Mouse (Mus musculus) stomach, embryonic 14.5 days (tissue): ENCODE data around the gene Cadps. TPM values are rescaled to one million over a fixed set of nuclear protein-coding genes. Genes with fewer than 3 reads are reported as not detected.

Source experiments
- ATAC-seq: fragments of 200-750 bp; cut with Nextera tagmentation; 2 replicates; pipeline ENCODE4 v1.8.0; 2017; ENCODE audit warnings: low read depth, moderate TSS enrichment; ENCODE audit not compliant: insufficient number of reproducible peaks, insufficient read depth, low FRiP score
- H3K27ac ChIP-seq: fragments of 300-500 bp; sonication (generic); 2 replicates; pipeline ENCODE4 v1.5.1; 2014; ENCODE audit warnings: mild to moderate bottlenecking, low read length, moderate library complexity, mixed read lengths
- H3K27me3 ChIP-seq: fragments of 300-500 bp; sonication (generic); 2 replicates; pipeline ENCODE4 v1.6.1; 2014; ENCODE audit warnings: low read length, control low read depth, mixed read lengths; ENCODE audit not compliant: control insufficient read depth, insufficient read depth
- H3K36me3 ChIP-seq: fragments of 300-500 bp; sonication (generic); 2 replicates; pipeline ENCODE4 v1.6.1; 2014; ENCODE audit warnings: mild to moderate bottlenecking, control low read depth, low read length, moderate library complexity, mixed read lengths; ENCODE audit not compliant: control insufficient read depth, insufficient read depth
- H3K4me1 ChIP-seq: fragments of 300-500 bp; sonication (generic); 2 replicates; pipeline ENCODE4 v1.6.1; 2014; ENCODE audit warnings: low read length, control low read depth, mixed read lengths; ENCODE audit not compliant: control insufficient read depth, insufficient read depth
- H3K4me2 ChIP-seq: fragments of 300-500 bp; sonication (generic); replicated peaks from 2 replicates; pipeline ENCODE4 v1.6.1; 2014; ENCODE audit warnings: low read depth, low read length, control low read depth
- H3K4me3 ChIP-seq: fragments of 300-500 bp; sonication (generic); 2 replicates; pipeline ENCODE4 v1.5.1; 2014; ENCODE audit warnings: low read depth, low read length, control low read depth
- H3K9ac ChIP-seq: fragments of 300-500 bp; sonication (generic); replicated peaks from 2 replicates; pipeline ENCODE4 v1.6.1; 2014; ENCODE audit warnings: low read depth, mild to moderate bottlenecking, control low read depth, low read length, moderate library complexity, mixed read lengths
- H3K9me3 ChIP-seq: fragments of 300-500 bp; sonication (generic); 2 replicates; pipeline ENCODE4 v1.6.1; 2016; ENCODE audit warnings: low read depth, low read length, control low read depth; ENCODE audit not compliant: control insufficient read depth
- WGBS: fragments of 180-500 bp; shearing (Covaris S2); extraction: QIAGEN DNeasy Blood & Tissue Kit; methylation state at CpG from one replicate; pipeline ENCODE4 v1.1.7; 2014; 5-methylcytosine and 5-hydroxymethylcytosine counted together
- polyA plus RNA-seq: library from polyadenylated mRNA; unstranded; fragments of >200 nt; fragmentation: Nextera tagmentation; extraction: Ambion mirVana; gene quantifications from 2 replicates; pipeline ENCODE4 v1.2.1, GENCODE M21; 2014

Cadps gene
- polyA plus RNA-seq, 1 experiment from 2014 or later, result 4.8 TPM

DNA sequence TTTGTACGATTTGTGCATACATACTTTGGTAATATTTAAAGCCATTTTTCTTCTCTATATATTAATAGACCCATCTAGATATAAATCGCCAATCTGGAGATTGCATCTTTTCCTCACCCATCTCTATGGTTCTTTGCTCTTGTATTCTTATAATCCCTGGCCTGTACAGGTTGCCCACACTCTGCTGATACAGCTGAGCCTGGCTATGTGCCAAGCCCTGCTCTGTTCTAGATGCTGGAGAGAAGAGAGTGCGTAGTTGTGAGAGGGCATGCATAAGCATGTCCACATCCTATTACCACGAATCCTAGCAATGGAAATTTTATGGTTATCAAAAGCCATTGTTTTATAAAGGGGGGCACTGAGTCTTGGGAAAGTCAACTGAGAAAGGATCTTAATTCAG, 360.7 kb downstream of the Cadps start:
- H3K9me3 ChIP-seq, result no peaks in the 10 kb centered on the region
- H3K36me3 ChIP-seq, result no peaks in the 10 kb centered on the region
- H3K4me3 ChIP-seq, result no peak overlapping the region
- H3K27me3 ChIP-seq, result no peaks in the 10 kb centered on the region
- H3K4me1 ChIP-seq, result no peaks in the 10 kb centered on the region
- H3K9ac ChIP-seq, result no peak overlapping the region
- no peak overlapping the region for H3K27ac ChIP-seq
- no peak for ATAC-seq
- 83% methylated on average over 4 of the region's 4 CpGs for WGBS
- H3K4me2 ChIP-seq, result no peak overlapping the region

DNA sequence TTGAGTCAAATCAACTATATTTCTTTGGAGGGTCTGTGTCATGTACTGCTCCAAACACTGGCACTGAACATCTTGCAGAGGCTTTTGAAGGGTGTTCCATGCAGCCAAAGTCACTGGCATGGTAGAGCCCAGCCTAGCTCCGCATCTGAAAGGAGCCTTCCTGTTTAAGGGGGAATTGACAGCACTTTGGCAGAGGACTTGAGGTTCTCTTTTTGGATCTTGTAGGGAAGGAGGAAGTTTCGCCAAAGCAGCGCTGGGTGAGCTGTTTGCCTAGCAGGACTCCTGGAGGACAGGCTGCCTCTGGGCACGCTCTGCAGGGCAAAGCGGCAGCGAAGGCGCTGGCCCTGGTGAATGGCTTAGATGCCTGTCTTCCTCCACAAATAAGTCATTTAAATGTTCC, 363.2 kb downstream of the Cadps start:
- no peaks in the 10 kb centered on the region for H3K4me1 ChIP-seq
- no peak overlapping the region for H3K4me3 ChIP-seq
- no peak overlapping the region for H3K9ac ChIP-seq
- no peaks in the 10 kb centered on the region for H3K9me3 ChIP-seq
- H3K36me3 ChIP-seq, result no peaks in the 10 kb centered on the region
- WGBS, result 55% methylated on average over 7 of the region's 7 CpGs
- no peak overlapping the region for H3K4me2 ChIP-seq
- no peak for ATAC-seq
- H3K27ac ChIP-seq, result no peak overlapping the region
- no peaks in the 10 kb centered on the region for H3K27me3 ChIP-seq

DNA sequence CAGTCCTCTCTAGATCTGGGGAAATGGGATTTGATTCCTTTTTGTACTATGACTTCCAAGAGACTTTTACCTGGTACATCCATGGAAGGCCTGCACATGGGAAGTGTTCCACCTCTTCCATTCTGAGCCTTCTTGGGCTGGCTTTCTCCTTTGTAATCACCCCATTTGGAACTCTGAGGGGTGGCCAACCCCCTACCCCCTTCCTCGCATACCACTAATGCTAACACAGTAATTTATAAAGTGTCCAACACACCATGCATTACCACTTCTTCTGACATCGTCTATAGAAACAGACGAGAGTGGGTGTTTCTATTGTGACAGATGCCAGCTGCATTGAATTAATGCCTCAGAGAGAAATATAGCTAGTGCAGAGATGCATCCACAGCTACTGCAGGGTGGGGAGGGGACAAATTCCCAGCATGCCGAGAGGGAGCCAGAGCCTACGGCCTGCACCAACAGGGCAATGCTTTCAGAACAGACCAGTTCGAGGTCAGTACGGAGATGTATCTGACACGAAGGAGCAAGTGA, 367.8 kb downstream of the Cadps start:
- Histone ChIP-seq H3K9me3 (no peaks in the 10 kb centered on the region), H3K4me1 (no peaks in the 10 kb centered on the region), H3K27ac (no peak overlapping the region), H3K4me2 (no peak overlapping the region), H3K9ac (no peak overlapping the region), H3K36me3 (no peaks in the 10 kb centered on the region), H3K27me3 (no peaks in the 10 kb centered on the region), H3K4me3 (no peak overlapping the region)
- WGBS, result 68% methylated on average over 8 of the region's 8 CpGs
- no peak for ATAC-seq

DNA sequence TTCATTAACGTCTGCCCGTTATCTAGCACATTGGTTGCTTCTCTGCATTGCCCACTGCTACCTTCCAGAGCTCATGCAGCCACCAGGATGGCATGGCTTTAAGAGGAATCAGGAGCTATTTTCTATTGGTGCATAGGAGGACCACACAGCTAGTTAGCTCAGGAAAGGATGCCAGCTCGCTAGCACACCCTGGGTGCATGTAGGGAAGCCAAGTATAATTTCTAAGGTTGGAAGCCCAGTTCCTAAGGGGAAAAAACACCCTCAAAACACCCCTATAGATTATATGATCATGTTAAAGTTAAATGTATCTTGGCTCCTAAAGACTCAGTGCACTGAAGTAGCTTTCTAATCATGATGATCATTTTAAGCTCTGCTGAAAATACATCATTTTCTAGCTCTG, 372.1 kb downstream of the Cadps start:
- no peaks in the 10 kb centered on the region for H3K27me3 ChIP-seq
- 76% methylated on average over 3 of the region's 3 CpGs for WGBS
- no peak overlapping the region for H3K4me3 ChIP-seq
- H3K4me2 ChIP-seq, result no peak overlapping the region
- no peak for ATAC-seq
- H3K36me3 ChIP-seq, result no peaks in the 10 kb centered on the region
- no peaks in the 10 kb centered on the region for H3K9me3 ChIP-seq
- H3K9ac ChIP-seq, result no peak overlapping the region
- no peak overlapping the region for H3K27ac ChIP-seq
- no peaks in the 10 kb centered on the region for H3K4me1 ChIP-seq

DNA sequence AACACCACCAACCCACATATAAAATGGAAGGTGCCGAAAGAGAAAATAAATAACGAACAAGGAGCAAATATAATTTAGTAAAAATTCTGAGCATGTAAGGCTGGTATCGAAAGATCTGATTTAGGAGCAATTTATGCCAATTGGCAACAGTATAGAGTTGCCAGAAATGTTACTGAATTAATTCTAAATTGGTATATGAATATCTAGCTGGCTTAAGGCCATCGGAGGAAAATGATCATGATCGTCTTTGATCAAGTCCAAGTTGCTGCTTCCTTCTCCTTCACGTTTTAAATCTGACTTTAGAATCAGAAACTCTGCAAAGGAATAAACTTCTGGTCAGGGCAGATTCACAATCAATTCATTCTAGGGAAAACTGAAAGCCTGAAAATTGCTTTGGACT, 374.0 kb downstream of the Cadps start:
- H3K4me2 ChIP-seq, result no peak overlapping the region
- no peak overlapping the region for H3K4me3 ChIP-seq
- H3K9me3 ChIP-seq, result no peaks in the 10 kb centered on the region
- H3K27me3 ChIP-seq, result no peaks in the 10 kb centered on the region
- H3K36me3 ChIP-seq, result no peaks in the 10 kb centered on the region
- ATAC-seq, result no peak
- H3K4me1 ChIP-seq, result no peaks in the 10 kb centered on the region
- WGBS, result 88% methylated on average over 6 of the region's 6 CpGs
- H3K9ac ChIP-seq, result no peak overlapping the region
- no peak overlapping the region for H3K27ac ChIP-seq

DNA sequence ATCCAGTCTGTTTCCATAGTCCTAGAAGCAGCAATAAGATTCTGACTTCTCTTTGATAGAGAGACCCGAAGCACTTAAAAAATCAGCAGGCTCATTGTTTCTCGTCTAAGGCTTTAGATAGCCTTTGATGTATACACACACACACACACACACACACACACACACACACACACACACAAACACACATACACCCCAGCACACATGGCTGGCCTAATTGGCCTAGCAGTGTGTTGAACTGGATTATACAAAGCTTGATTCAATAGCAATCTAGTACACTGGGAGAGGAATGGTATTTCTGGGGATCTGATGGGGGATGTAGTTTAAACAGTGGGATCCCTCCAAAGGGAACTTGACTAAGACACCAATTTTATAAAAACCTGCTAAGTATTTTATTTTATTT, 381.9 kb downstream of the Cadps start:
- Histone ChIP-seq H3K4me1 (no peaks in the 10 kb centered on the region), H3K9me3 (no peaks in the 10 kb centered on the region), H3K27me3 (no peaks in the 10 kb centered on the region), H3K9ac (no peak overlapping the region), H3K36me3 (no peaks in the 10 kb centered on the region), H3K4me2 (no peak overlapping the region), H3K27ac (no peak overlapping the region), H3K4me3 (no peak overlapping the region)
- ATAC-seq, result no peak
- WGBS, result 57% methylated on average over 2 of the region's 2 CpGs

DNA sequence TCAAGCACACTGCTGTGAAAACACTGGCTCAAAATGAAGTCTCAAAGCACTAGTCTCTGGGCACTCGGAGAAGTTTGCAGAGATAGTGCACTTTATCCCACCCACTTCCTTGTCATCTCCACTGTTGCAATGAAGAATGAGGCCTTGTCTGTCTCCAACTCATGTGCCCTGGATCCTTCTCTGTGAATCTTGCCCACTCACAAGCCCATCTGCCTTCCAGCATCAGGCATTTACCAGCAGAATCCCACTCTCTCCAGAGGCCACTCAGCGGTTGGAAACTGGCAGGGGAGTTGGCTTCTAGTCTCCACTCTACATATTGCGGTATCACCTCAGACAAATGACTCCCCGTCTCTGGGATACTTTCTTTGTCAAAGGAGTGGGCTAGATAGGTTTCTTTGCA, 384.9 kb downstream of the Cadps start:
- Histone ChIP-seq H3K4me1 (no peaks in the 10 kb centered on the region), H3K4me2 (no peak overlapping the region), H3K9me3 (no peaks in the 10 kb centered on the region), H3K36me3 (no peaks in the 10 kb centered on the region), H3K9ac (no peak overlapping the region), H3K27ac (no peak overlapping the region), H3K27me3 (no peaks in the 10 kb centered on the region), H3K4me3 (no peak overlapping the region)
- WGBS, result 82% methylated on average over 4 of the region's 4 CpGs
- no peak for ATAC-seq

DNA sequence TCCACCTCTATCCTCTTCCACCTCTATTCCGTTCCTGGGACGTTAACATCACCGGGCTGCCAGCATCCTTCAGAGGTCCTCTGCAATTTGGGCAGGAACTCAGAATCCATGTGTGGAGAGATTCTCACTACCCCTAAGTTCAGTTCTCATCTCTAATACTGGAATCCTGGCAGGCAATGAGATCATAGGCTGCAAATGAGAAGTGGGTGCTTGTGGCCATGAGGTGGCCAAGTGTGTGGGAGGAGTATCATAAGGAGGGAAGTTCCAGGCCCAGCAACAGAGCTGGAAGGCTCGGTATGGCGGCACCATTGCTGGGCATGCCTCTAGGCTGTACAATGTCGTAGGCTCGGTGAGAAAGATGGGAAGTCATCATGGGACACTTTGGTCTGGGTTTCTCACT, 385.5 kb downstream of the Cadps start:
- H3K9me3 ChIP-seq, result no peaks in the 10 kb centered on the region

DNA sequence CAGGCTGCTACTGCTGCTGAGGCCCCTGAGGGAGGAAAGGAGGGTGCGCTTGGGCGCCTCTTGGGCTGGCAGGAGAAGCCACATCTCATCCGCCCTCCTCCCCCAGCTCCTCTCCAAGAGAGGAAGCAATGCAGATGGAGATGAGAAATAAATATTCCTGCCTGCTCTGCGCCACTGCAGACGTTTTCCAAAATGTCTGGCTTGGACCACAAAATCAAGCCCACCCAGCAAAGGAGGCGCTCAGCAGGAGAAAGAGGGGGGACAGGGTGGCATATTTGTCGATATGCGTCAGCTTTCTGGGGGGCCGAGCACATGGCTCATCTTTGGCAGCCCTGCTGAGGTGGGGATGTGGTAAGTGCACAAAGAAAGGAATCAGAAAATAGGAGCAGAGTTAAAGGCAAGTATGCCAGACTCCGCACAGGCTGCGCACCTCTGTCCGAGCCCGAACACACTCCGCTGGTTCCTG, 385.9 kb downstream of the Cadps start:
- H3K4me3 ChIP-seq, result no peak overlapping the region
- no peak overlapping the region for H3K9ac ChIP-seq
- H3K4me1 ChIP-seq, result no peaks in the 10 kb centered on the region
- H3K4me2 ChIP-seq, result no peak overlapping the region
- no peaks in the 10 kb centered on the region for H3K27me3 ChIP-seq
- no peaks in the 10 kb centered on the region for H3K9me3 ChIP-seq
- H3K27ac ChIP-seq, result no peak overlapping the region
- ATAC-seq, result no peak
- no peaks in the 10 kb centered on the region for H3K36me3 ChIP-seq
- WGBS, result 77% methylated on average over 14 of the region's 14 CpGs

More for the DNA sequence above, 385.5 kb downstream of the Cadps start:
- no peak overlapping the region for H3K27ac ChIP-seq
- H3K4me2 ChIP-seq, result no peak overlapping the region
- no peak overlapping the region for H3K4me3 ChIP-seq
- 75% methylated on average over 7 of the region's 7 CpGs for WGBS
- H3K4me1 ChIP-seq, result no peaks in the 10 kb centered on the region
- no peak for ATAC-seq
- no peaks in the 10 kb centered on the region for H3K27me3 ChIP-seq
- H3K9ac ChIP-seq, result no peak overlapping the region
- no peaks in the 10 kb centered on the region for H3K36me3 ChIP-seq
